Mouse (Mus musculus): ENCODE results near the gene Prss21.

- TF ChIP-seq POLR2A (IDR thresholded peaks at IDR 0.05; ENCODE audit: control insufficient read depth, low read depth, low read length) (no peak), CTCF (IDR thresholded peaks at IDR 0.05; ENCODE audit: control insufficient read depth, insufficient read depth, insufficient replicate concordance, low read depth, low read length) (no peak)
Measured at GRCm38 (mm10) chr17:23823614-23824013, 44.2 kb upstream of the Prss21 start.
